Mouse (Mus musculus) lung, embryonic 14.5 days (tissue): ENCODE data around the gene Vax1. TPM values are rescaled to one million over a fixed set of nuclear protein-coding genes. Genes with fewer than 3 reads are reported as not detected.
A peak's percentile ranks its signal among the peaks of the same experiment; 100 is the strongest.

Source experiments
- ATAC-seq: fragments of 200-750 bp; cut with Nextera tagmentation; 2 replicates; pipeline ENCODE4 v1.8.0; 2017; ENCODE audit warnings: mild to moderate bottlenecking, moderate TSS enrichment, moderate library complexity; ENCODE audit not compliant: insufficient read depth
- DNase-seq: peaks from one replicate; pipeline ENCODE4 v3.0.0-alpha.2; 2015
- H3K27ac ChIP-seq: fragments of 300-500 bp; sonication (generic); 2 replicates; pipeline ENCODE4 v1.5.1; 2014; ENCODE audit warnings: low read depth, mild to moderate bottlenecking, moderate library complexity
- H3K27me3 ChIP-seq: fragments of 300-500 bp; sonication (generic); 2 replicates; pipeline ENCODE4 v1.6.1; 2014; ENCODE audit warnings: low read length, control low read depth; ENCODE audit not compliant: insufficient read depth
- H3K36me3 ChIP-seq: fragments of 300-500 bp; sonication (generic); 2 replicates; pipeline ENCODE4 v1.6.1; 2014; ENCODE audit warnings: control low read depth; ENCODE audit not compliant: insufficient read depth
- H3K4me1 ChIP-seq: fragments of 300-500 bp; sonication (generic); 2 replicates; pipeline ENCODE4 v1.6.1; 2014; ENCODE audit warnings: antibody characterized with exemption, control low read depth; ENCODE audit not compliant: insufficient read depth
- H3K4me2 ChIP-seq: fragments of 300-500 bp; sonication (generic); 2 replicates; pipeline ENCODE4 v1.6.1; 2014; ENCODE audit warnings: mild to moderate bottlenecking
- H3K4me3 ChIP-seq: fragments of 300-500 bp; sonication (generic); 2 replicates; pipeline ENCODE4 v1.5.1; 2014; ENCODE audit warnings: low read depth, low read length
- H3K9ac ChIP-seq: fragments of 300-500 bp; sonication (generic); 2 replicates; pipeline ENCODE4 v1.6.1; 2014
- H3K9me3 ChIP-seq: fragments of 300-500 bp; sonication (generic); 2 replicates; pipeline ENCODE4 v1.6.1; 2016; ENCODE audit warnings: low read depth, low read length, control low read depth
- CTCF ChIP-seq: IDR thresholded peaks from 2 replicates; pipeline ENCODE4 v1.5.1; 2016; ENCODE audit warnings: antibody characterized with exemption, low read depth
- WGBS: fragments of 180-500 bp; shearing (Covaris S2); extraction: QIAGEN DNeasy Blood & Tissue Kit; methylation state at CpG from one replicate; pipeline ENCODE4 v1.1.7; 2014; 5-methylcytosine and 5-hydroxymethylcytosine counted together
- polyA plus RNA-seq: library from polyadenylated mRNA; unstranded; fragments of >200 nt; fragmentation: Nextera tagmentation; extraction: Ambion mirVana; gene quantifications from 2 replicates; pipeline ENCODE4 v1.2.1, GENCODE M21; 2014

Vax1 gene
- polyA plus RNA-seq, 1 experiment from 2014 or later = not detected

DNA sequence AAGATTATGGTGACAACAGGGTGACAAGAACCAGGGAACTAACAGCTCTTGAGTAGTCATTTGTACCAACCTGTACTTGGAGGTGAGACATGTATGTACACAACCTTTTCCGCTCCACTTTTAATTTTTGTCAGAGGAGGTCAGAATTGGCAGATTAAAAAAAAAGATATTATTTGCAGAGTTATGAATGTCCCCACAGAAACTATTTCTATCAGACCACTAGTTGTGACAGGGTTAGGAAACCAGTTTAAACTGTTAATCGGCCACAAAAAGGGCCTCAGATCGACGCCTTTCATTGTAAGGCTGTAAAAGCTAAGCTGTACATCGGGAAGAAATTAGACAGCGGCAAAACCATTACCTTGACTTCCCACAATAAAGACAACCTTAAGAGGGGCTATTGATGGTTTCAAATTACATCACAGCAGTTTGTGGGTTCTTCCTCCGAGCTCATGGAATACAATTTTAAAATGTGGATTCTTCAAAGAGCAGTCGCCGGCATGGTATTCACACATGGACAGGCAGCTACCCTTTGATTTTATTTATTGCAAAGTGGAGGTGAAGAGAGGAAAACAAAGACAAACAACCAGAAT is 25.4 kb upstream of the Vax1 start:
- Histone ChIP-seq H3K4me3 (no peak overlapping the region), H3K9ac (no peak overlapping the region), H3K4me1 (no peaks in the 10 kb centered on the region), H3K9me3 (no peaks in the 10 kb centered on the region), H3K27me3 (peaks cover 75% of the 10 kb centered on the region), H3K4me2 (no peak overlapping the region), H3K27ac (no peak overlapping the region), H3K36me3 (no peaks in the 10 kb centered on the region)
- no peak for TF ChIP-seq CTCF
- DNase-seq (no peak), ATAC-seq (no peak)
- 12% methylated on average over 9 of the region's 9 CpGs for WGBS

DNA sequence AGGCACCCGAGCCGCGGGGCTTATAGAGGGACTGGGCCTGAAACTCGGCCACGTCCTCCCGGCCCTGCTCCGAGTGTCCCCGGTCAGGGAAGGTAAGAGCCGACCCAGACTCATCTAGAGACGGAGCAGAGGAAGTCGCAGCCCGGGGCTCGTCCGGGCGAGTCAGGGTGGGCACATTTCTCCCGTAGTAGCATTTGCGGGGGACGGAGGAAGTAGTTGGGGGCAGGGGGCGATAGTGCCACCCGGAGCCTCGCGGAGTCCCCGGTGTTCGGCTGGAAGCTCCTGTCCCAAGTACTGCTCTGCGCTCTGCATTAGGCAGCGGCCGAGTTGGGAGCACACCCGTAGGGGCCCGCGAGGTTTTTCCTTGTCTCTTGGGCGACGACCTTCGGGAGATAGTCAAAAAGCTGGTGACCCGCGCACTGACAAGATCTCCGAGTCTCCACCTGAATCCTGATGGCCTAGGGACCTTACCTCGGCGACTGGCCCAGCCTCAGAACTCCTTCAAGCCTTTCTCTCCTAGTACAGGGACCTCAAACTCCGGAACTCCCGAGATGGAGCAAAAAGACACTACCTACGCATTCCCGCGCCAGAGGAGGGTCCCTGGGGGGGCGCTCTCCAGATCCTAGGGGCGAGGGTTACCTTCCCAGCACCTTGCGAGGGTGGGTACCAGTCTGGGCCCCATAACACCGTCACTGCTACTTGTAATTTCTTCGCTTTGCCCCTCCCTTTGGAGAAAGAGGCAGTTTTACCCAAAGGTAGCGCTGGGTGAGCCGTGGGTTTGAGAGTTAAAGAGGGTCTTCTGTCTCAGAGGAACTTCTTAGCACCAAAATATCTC is 24.3 kb upstream of the Vax1 start:
- 1% methylated on average over 50 of the region's 50 CpGs for WGBS
- Histone ChIP-seq H3K27ac (no peak overlapping the region), H3K36me3 (no peaks in the 10 kb centered on the region), H3K9me3 (no peaks in the 10 kb centered on the region), H3K4me3 (peak overlapping the region; percentile 22; the same call in 1 of the 2 replicates), H3K4me1 (no peaks in the 10 kb centered on the region), H3K27me3 (peaks cover 81% of the 10 kb centered on the region), H3K4me2 (peak overlapping the region; percentile 49), H3K9ac (no peak overlapping the region)
- ATAC-seq (no peak), DNase-seq (peak; percentile 37)
- no peak for TF ChIP-seq CTCF

DNA sequence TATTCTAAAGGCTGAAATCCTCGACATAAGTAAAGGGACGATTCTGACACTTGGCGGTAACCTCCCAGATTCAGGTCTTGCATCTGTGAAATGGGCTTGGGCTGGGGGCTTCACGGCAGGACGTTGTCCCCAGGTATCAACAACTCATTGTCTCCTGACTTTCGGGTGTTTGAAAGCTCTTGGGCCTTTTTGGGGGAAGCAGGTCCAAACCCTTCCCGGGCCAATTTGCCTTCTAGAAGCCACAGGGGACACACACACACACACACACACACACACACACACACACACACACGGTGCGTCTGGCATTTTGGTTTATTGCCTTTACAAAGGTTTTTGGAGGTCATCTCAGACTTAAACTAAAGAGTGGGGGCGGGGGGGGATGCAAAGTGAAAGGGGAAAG is 23.6 kb upstream of the Vax1 start:
- no peak overlapping the region for H3K27ac ChIP-seq
- no peaks in the 10 kb centered on the region for H3K36me3 ChIP-seq
- no peaks in the 10 kb centered on the region for H3K9me3 ChIP-seq
- no peaks in the 10 kb centered on the region for H3K4me1 ChIP-seq
- WGBS = under 1% methylated on average over 10 of the region's 10 CpGs
- peak overlapping the region; percentile 49; the same call in 1 of the 2 replicates for H3K4me2 ChIP-seq
- H3K4me3 ChIP-seq = no peak overlapping the region; the same call in 1 of the 2 replicates
- DNase-seq = no peak
- no peak for TF ChIP-seq CTCF
- ATAC-seq = no peak
- H3K27me3 ChIP-seq = peaks cover 87% of the 10 kb centered on the region
- no peak overlapping the region for H3K9ac ChIP-seq

DNA sequence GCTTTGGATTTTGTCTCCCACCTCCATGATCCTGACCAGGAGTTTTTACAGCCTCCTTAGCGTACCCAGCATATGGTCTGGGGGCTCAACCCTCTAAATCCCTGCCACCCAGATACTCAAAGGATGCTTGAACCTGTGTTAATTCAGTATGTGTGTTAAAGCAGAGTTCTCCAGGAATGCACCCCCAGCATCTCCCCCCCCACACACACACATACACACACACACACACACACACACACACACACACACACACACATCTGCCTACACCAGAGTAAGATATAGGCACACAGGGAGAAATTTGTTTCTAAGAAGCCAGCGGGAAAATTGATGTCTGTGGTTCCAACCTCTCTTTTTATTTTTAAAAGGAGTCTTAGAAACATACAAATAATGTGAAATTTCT is 22.6 kb upstream of the Vax1 start:
- no peak overlapping the region for H3K27ac ChIP-seq

DNA sequence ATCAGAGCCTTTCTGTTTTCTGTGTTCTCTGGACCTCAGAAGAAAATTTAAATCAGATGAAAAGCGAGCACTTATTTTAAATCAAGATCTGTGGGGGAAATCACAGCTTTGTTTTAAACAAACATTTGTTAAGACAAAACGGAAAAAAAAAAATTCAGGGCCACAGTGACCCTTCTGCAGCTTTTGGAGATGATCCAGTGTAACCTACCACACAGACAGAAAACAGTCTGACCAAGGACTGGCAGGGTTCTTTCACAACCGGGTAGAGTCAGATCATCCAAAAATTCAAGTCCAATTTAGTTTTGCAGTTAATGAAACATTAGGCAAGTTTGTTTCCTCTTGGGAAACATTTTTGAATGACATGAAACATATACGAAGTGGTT is 21.3 kb upstream of the Vax1 start:
- 13% methylated on average over 4 of the region's 4 CpGs for WGBS
- TF ChIP-seq CTCF = no peak
- no peaks in the 10 kb centered on the region for H3K36me3 ChIP-seq
- no peak overlapping the region for H3K4me2 ChIP-seq
- peaks cover 78% of the 10 kb centered on the region for H3K27me3 ChIP-seq
- H3K4me1 ChIP-seq = no peaks in the 10 kb centered on the region
- no peak overlapping the region for H3K27ac ChIP-seq
- DNase-seq (no peak), ATAC-seq (no peak)
- H3K9ac ChIP-seq = no peak overlapping the region
- no peaks in the 10 kb centered on the region for H3K9me3 ChIP-seq
- no peak overlapping the region for H3K4me3 ChIP-seq

More for the DNA sequence above, 22.6 kb upstream of the Vax1 start:
- WGBS = 12% methylated on average over 2 of the region's 2 CpGs
- DNase-seq (no peak), ATAC-seq (no peak)
- H3K27me3 ChIP-seq = peaks cover 90% of the 10 kb centered on the region
- H3K9ac ChIP-seq = no peak overlapping the region
- no peak for TF ChIP-seq CTCF
- no peaks in the 10 kb centered on the region for H3K36me3 ChIP-seq
- H3K4me2 ChIP-seq = no peak overlapping the region
- H3K4me3 ChIP-seq = no peak overlapping the region
- H3K9me3 ChIP-seq = no peaks in the 10 kb centered on the region
- no peaks in the 10 kb centered on the region for H3K4me1 ChIP-seq

DNA sequence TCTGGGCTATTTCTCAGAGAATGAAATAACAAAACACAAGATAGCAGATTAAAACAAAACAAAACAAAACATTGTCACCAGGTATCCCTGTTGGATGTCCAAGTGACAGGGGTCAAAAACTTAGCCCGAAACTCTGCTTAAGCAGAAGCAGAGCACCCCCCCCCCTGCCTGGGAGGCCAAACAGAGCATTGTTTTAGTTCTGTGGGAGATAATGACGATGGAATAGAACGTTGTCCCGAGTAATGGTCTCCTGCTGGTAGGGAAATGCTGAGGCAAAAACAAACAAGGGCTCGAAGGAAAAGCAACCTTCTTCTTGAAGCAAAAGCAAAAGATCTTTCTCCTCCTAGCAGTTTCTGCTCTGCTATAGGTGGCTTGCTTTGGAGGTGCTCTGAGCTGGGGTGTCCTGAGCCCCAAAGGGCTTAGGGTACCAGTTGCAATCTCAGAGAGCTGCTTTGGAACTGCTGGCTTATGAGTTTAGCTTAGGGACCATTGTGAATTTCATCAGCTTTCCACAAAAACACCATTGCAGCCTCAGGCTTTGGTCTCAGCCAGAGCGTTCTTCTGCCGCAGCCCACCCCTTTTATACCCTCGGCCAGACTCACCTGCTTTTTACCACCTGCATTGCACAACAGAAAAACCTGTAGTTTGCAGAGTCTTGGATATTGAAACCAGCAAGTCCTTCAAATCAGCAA is 20.7 kb upstream of the Vax1 start:
- TF ChIP-seq CTCF = no peak
- H3K27me3 ChIP-seq = peaks cover 72% of the 10 kb centered on the region
- 2% methylated on average over 8 of the region's 8 CpGs for WGBS

DNA sequence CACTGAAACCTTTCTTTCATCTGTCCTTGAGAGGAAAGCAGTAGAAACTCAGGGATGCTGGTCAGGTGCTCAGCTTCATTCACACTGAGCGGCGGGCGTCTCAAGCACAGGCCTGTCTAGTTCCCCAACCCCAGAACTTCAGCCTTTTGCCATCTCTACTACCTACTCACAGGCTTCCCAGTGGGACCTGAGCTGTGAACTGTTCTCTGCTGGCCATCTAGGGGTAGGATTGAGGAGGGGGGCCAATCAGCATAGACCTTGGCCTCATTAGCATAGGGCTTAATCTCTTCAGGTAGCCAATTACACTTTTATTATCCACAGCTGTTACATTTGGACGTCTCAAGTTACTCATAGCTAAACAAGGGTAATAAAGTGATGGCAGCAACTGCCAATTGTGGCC is 19.1 kb upstream of the Vax1 start:
- no peak for TF ChIP-seq CTCF
- DNase-seq (no peak), ATAC-seq (no peak)
- 16% methylated on average over 4 of the region's 4 CpGs for WGBS
- no peaks in the 10 kb centered on the region for H3K9me3 ChIP-seq
- no peak overlapping the region for H3K27ac ChIP-seq
- H3K4me2 ChIP-seq = no peak overlapping the region
- H3K9ac ChIP-seq = no peak overlapping the region
- H3K36me3 ChIP-seq = no peaks in the 10 kb centered on the region
- H3K4me1 ChIP-seq = no peaks in the 10 kb centered on the region
- H3K27me3 ChIP-seq = peaks cover 56% of the 10 kb centered on the region
- no peak overlapping the region for H3K4me3 ChIP-seq

More for the DNA sequence above, 20.7 kb upstream of the Vax1 start:
- no peak overlapping the region for H3K4me2 ChIP-seq
- no peak overlapping the region for H3K4me3 ChIP-seq
- H3K36me3 ChIP-seq = no peaks in the 10 kb centered on the region
- H3K4me1 ChIP-seq = no peaks in the 10 kb centered on the region
- no peaks in the 10 kb centered on the region for H3K9me3 ChIP-seq
- DNase-seq (no peak), ATAC-seq (no peak)
- no peak overlapping the region for H3K27ac ChIP-seq
- H3K9ac ChIP-seq = no peak overlapping the region
